Mouse (Mus musculus): Measurements from ENCODE around the gene Dbp. TPM values are rescaled to one million over a fixed set of nuclear protein-coding genes. Genes with fewer than 3 reads are reported as not detected.

The Dbp gene
- polyA plus RNA-seq (2012; rRNA removed), result 92.6 and 115 TPM in 2 replicates

GRCm38 (mm10) chr7:45704730-45705442 is at the start of gene Dbp:
Gene Dbp, plus strand, starts transcription at chr7:45705088.

GRCm38 (mm10) chr7:45666161-45666560 is 38.7 kb upstream of the Dbp start, which contains the start of gene Fut2:
Gene Fut2, minus strand, starts transcription at chr7:45666394.

DNA sequence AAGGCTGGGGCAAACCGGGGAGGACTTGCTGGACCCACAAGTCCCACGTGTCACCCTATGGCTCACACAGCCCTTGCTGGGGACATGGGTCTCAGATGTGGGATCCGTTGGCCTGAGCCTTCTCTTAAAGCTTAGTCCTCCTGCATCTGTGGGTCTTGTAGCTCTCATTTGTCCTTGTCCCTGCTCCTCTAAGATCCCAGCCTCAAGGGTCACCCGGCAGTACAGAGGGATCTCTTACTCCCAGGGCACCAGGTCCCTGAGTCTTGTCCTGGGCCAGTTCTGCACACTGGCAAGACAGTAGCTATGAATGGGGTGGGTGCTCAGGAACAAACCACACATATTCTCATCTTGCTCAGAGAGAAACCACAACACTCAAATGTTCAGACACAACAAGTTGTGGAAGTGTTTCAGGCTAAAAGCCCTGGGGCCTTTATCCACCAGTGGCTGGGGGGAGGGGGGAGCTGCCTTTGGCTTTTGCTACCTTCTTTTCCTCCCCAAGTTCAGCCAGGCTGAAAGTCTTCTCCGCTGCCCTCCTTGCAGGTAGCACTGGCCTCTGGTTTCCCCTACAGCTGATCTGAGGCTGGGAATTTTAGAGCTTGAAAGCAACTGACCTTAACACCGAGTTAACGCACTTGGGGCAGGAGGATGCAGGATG is 21.4 kb upstream of the Dbp start, which contains the start of gene Ntn5:
Gene Ntn5 (plus strand): TSS at position 627 of the 655 bp plus-strand sequence.

DNA sequence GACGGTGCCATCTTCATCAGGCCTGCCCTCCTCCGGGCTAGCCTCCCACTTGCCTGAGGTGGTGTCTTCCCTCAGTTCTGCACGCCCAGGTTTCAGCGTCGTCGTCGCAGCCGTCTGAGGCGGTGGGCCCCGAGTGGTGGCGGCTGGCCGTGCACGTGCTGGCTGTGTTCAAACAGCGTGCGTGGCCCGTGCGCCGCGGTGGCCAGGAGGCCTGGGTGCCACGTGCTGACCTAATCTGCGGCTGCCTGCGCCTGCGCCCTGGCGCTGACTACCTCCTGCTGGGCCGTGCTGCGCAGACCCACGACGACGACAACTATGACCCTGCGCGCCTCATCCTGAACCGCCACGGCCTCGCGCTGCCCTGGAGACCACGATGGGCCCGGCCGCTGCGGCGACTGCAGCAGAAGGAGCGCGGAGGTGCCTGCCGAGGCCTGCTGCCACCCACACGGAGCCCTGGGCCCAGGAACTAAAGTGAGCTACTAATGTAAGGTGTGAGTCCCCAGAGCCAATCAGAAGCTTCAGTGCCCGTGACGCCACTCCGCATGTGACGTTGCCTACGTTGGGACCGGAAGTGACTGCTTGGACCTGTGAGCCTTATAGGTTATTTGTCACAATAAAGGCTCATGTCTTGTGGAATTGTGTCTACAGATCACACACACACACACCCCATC is 10.8 kb upstream of the Dbp start, which contains the start of gene Sec1:
Gene Sec1 (minus strand): TSS at position 482 of the 671 bp plus-strand sequence.

DNA sequence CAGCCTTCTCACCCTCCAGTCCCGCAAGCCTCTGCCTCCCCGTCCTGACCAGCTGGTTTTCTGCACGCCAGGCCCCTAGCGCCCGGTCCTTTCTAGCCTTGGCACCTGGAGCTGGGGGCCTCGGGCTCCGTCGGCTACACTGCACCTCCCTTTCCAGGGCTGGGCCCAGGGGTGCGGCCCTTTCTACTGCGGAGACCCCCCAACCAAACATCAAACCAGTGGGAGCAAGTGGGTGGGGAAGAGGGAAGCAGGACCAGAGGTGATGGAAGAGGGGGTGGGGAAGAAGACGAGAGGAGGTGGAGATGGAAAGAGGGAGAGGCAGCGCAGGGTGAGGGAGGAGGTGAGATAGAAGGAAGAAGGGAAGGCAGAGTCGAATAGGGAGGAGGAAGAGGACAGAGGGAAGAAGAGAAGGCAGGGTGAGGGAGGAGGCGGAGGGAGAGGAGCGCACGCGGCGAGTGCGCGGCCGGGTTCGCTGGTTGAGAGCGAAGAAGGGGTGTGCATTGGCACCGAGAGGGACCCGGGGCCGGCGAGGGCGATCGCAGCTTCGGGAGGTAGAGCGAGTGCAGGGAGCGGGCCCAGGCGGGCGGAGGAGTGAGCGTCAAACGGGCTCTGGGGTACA is 5.3 kb upstream of the Dbp start, which contains the start of gene Car11:
Gene Car11 (plus strand): TSS at position 321 of the 619 bp plus-strand sequence.

GRCm38 (mm10) chr7:45715090-45715708 is 10.3 kb downstream of the Dbp start, which contains the start of gene Rpl18:
Gene Rpl18, plus strand, starts transcription at chr7:45715457.

GRCm38 (mm10) chr7:45717918-45718297 is 13.0 kb downstream of the Dbp start, which contains the start of gene Sphk2:
Gene Sphk2, minus strand, starts transcription at chr7:45718002.

GRCm38 (mm10) chr7:45720413-45721233 is 15.7 kb downstream of the Dbp start, which contains the start of gene Fam83e:
Gene Fam83e, plus strand, starts transcription at chr7:45721212.

DNA sequence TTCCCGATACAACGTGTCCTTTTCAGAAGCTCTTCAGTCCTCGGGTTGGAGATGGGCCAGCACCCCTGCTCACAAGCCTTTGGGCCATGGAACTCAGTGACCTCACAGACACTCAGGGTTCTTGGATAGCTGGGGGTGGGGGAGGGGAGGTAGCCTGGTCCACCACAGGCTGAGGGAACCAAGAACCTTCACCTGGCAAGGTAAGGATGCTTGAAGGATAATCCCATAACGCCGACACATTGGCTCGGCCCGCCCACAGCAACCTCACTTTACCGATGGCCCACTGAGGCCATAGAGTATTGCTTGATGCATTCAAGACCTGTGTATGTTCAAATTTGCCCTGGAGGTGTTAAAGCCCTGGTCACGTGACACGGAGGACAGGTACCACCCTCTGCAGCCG is 20.8 kb downstream of the Dbp start, which contains the start of gene Spaca4:
Gene Spaca4 (minus strand): TSS at position 101 of the 400 bp plus-strand sequence.

Other genes with a start within 250 kb of the Dbp start
- gene Ftl1, start 245.2 kb upstream of the Dbp start, polyA plus RNA-seq (2012; rRNA removed), result 3,494 and 4,463 TPM in 2 replicates
- 193 and 194 TPM in 2 replicates for gene Bax, start 238.2 kb upstream of the Dbp start, polyA plus RNA-seq (2012; rRNA removed)
- 33.8 and 34.3 TPM in 2 replicates for gene Tulp2, start 223.2 kb upstream of the Dbp start, polyA plus RNA-seq (2012; rRNA removed)
- not detected in 2 replicates for gene Gm45808, start 218.3 kb upstream of the Dbp start, polyA plus RNA-seq (2012; rRNA removed)
- 5.4 and 8.6 TPM in 2 replicates for gene Dhdh, start 216.3 kb upstream of the Dbp start, polyA plus RNA-seq (2012; rRNA removed)
- 409 and 461 TPM in 2 replicates for gene Nucb1, start 194.7 kb upstream of the Dbp start, polyA plus RNA-seq (2012; rRNA removed)
- 57.1 and 60.9 TPM in 2 replicates for gene Ppp1r15a, start 178.8 kb upstream of the Dbp start, polyA plus RNA-seq (2012; rRNA removed)
- gene Plekha4, start 178.8 kb upstream of the Dbp start, polyA plus RNA-seq (2012; rRNA removed), result 29.4 and 35.1 TPM in 2 replicates
- gene Hsd17b14, start 150.2 kb upstream of the Dbp start, polyA plus RNA-seq (2012; rRNA removed), result 1.4 and 3.4 TPM in 2 replicates
- 129 and 164 TPM in 2 replicates for gene Bcat2, start 134.9 kb upstream of the Dbp start, polyA plus RNA-seq (2012; rRNA removed)
- 0.21 and 0.23 TPM in 2 replicates for gene Fgf21, start 89.6 kb upstream of the Dbp start, polyA plus RNA-seq (2012; rRNA removed)
- 0.13 and 0.14 TPM in 2 replicates for gene Fut1, start 87.8 kb upstream of the Dbp start, polyA plus RNA-seq (2012; rRNA removed)
- gene Izumo1, start 83.3 kb upstream of the Dbp start, polyA plus RNA-seq (2012; rRNA removed), result 0.38 and 0.40 TPM in 2 replicates
- gene Rasip1, start 77.6 kb upstream of the Dbp start, polyA plus RNA-seq (2012; rRNA removed), result 34.6 and 43.6 TPM in 2 replicates
- gene Mamstr, start 65.1 kb upstream of the Dbp start, polyA plus RNA-seq (2012; rRNA removed), result 9.0 and 9.6 TPM in 2 replicates
- 8.6 and 9.1 TPM in 2 replicates for gene Fut2, start 38.7 kb upstream of the Dbp start, polyA plus RNA-seq (2012; rRNA removed)
- 1.6 and 2.1 TPM in 2 replicates for gene Ntn5, start 21.1 kb upstream of the Dbp start, polyA plus RNA-seq (2012; rRNA removed)
- gene Sec1, start 10.7 kb upstream of the Dbp start, polyA plus RNA-seq (2012; rRNA removed), result 0.73 and 0.98 TPM in 2 replicates
- 18.0 and 20.0 TPM in 2 replicates for gene Car11, start 5.2 kb upstream of the Dbp start, polyA plus RNA-seq (2012; rRNA removed)
- gene Rpl18, start 10.4 kb downstream of the Dbp start, polyA plus RNA-seq (2012; rRNA removed), result 1,751 and 1,782 TPM in 2 replicates
- 88.6 and 89.2 TPM in 2 replicates for gene Sphk2, start 12.9 kb downstream of the Dbp start, polyA plus RNA-seq (2012; rRNA removed)
- 1.4 and 2.3 TPM in 2 replicates for gene Fam83e, start 16.1 kb downstream of the Dbp start, polyA plus RNA-seq (2012; rRNA removed)
- gene Spaca4, start 20.7 kb downstream of the Dbp start, polyA plus RNA-seq (2012; rRNA removed), result not detected in 2 replicates
- 14.7 and 15.5 TPM in 2 replicates for gene Lmtk3, start 78.7 kb downstream of the Dbp start, polyA plus RNA-seq (2012; rRNA removed)
- 1.00 and 1.4 TPM in 2 replicates for gene Sult2b1, start 79.6 kb downstream of the Dbp start, polyA plus RNA-seq (2012; rRNA removed)
- 53.4 and 103 TPM in 2 replicates for gene Cyth2, start 109.5 kb downstream of the Dbp start, polyA plus RNA-seq (2012; rRNA removed)
- 0.96 and 1.2 TPM in 2 replicates for gene Kcnj14, start 119.7 kb downstream of the Dbp start, polyA plus RNA-seq (2012; rRNA removed)
- 38.0 and 40.6 TPM in 2 replicates for gene Grwd1, start 125.9 kb downstream of the Dbp start, polyA plus RNA-seq (2012; rRNA removed)
- 330 and 392 TPM in 2 replicates for gene Kdelr1, start 167.7 kb downstream of the Dbp start, polyA plus RNA-seq (2012; rRNA removed)
- 4.1 and 7.2 TPM in 2 replicates for gene Grin2d, start 173.3 kb downstream of the Dbp start, polyA plus RNA-seq (2012; rRNA removed)
- gene Syngr4, start 191.6 kb downstream of the Dbp start, polyA plus RNA-seq (2012; rRNA removed), result 0.87 and 1.5 TPM in 2 replicates
- gene Tmem143, start 191.9 kb downstream of the Dbp start, polyA plus RNA-seq (2012; rRNA removed), result 50.4 and 51.3 TPM in 2 replicates
- 491 and 520 TPM in 2 replicates for gene Emp3, start 216.3 kb downstream of the Dbp start, polyA plus RNA-seq (2012; rRNA removed)
- gene Ccdc114, start 219.0 kb downstream of the Dbp start, polyA plus RNA-seq (2012; rRNA removed), result 19.9 and 20.0 TPM in 2 replicates